In genomic region chr8:13117096-13117495, GRCm38 (mm10) we compare ENCODE assay signal across 18 mouse cellular contexts. TPM values are rescaled to one million over a fixed set of nuclear protein-coding genes. Genes with fewer than 3 reads are reported as not detected.
A peak's percentile ranks its signal among the peaks of the same experiment; 100 is the strongest.
DNase-seq lines count a peak whose midpoint lies in the region; ATAC-seq and TF ChIP-seq lines count a peak whose summit lies in the region.
"Had no signal": no experiment of that assay in that cellular context is flagged by ENCODE, and none has a peak within 500 bp of the region (broad histone marks: within the 10 kb centered on the region; RNA-seq: fewer than 3 reads in every experiment).

No protein-coding gene starts in this region.

- H3K36me3 ChIP-seq in lung, postnatal 0 days (ENCODE audit: insufficient read depth, low read length): 0 out of 2 replicates have a peak, but pooled peaks cover 5% of the 10 kb centered on the region

- peak; percentile 82 to 92 for DNase-seq in adrenal gland, adult (ENCODE audit: inconsistent age in 2 of 2, low spot score in 1 of 2)
- no peak for DNase-seq in adrenal gland, postnatal 4 days (ENCODE audit: low spot score in 2 of 2)
- peak; percentile 48 for DNase-seq in 416B (ENCODE audit: low read depth)
- peak; percentile 80 for DNase-seq in adrenal gland, adult 8-10 months
- peak; percentile 85 to 86 for DNase-seq in adrenal gland, postnatal 36 days
- DNase-seq in lung, postnatal 0 days (ENCODE audit: low spot score): no peak
- DNase-seq in left cerebral cortex, adult 11 months (ENCODE audit: low spot score): no peak
- DNase-seq: cerebellum, adult 8-10 months; gastrocnemius, postnatal 10 days; heart, adult 18-20 months; heart, postnatal 10 days; heart, postnatal 4 days had no signal

- no peak for ATAC-seq in lung, postnatal 0 days
- ATAC-seq: forebrain, embryonic 16.5 days; intestine, embryonic 15.5 days had no signal

- WGBS in lung, postnatal 0 days: 96% methylated on average over 2 of the region's 2 CpGs

- H3K27me3 ChIP-seq in lung, postnatal 0 days (replicated peaks; ENCODE audit: insufficient read depth, low read length): no peaks in the 10 kb centered on the region
- H3K27me3 ChIP-seq: embryonic facial prominence, embryonic 13.5 days; forebrain, embryonic 12.5 days; hindbrain, embryonic 12.5 days; intestine, embryonic 15.5 days had no signal

- H3K9me3 ChIP-seq in lung, postnatal 0 days (ENCODE audit: low read length): no peaks in the 10 kb centered on the region
- H3K9me3 ChIP-seq: embryonic facial prominence, embryonic 13.5 days; forebrain, embryonic 12.5 days; heart, embryonic 10.5 days; hindbrain, embryonic 12.5 days; intestine, embryonic 15.5 days had no signal

- no peak overlapping the region for H3K9ac ChIP-seq in lung, postnatal 0 days (replicated peaks; ENCODE audit: low read depth)
- H3K9ac ChIP-seq: embryonic facial prominence, embryonic 13.5 days; forebrain, embryonic 12.5 days; hindbrain, embryonic 12.5 days; intestine, embryonic 15.5 days had no signal

- TF ChIP-seq EP300 in lung, postnatal 0 days (IDR thresholded peaks at IDR 0.05): no peak

- no peak for TF ChIP-seq CTCF in lung, postnatal 0 days (IDR thresholded peaks at IDR 0.05)

- H3K27ac ChIP-seq in lung, postnatal 0 days (ENCODE audit: low read length): no peak overlapping the region
- H3K27ac ChIP-seq: embryonic facial prominence, embryonic 13.5 days; forebrain, embryonic 12.5 days; heart, embryonic 10.5 days; hindbrain, embryonic 12.5 days; intestine, embryonic 15.5 days had no signal

- no peaks in the 10 kb centered on the region for H3K4me1 ChIP-seq in lung, postnatal 0 days (ENCODE audit: insufficient read depth, low read depth, low read length)
- H3K4me1 ChIP-seq: embryonic facial prominence, embryonic 13.5 days; forebrain, embryonic 12.5 days; hindbrain, embryonic 12.5 days; intestine, embryonic 15.5 days had no signal

- no peak overlapping the region for H3K4me3 ChIP-seq in lung, postnatal 0 days (ENCODE audit: low read depth, low read length)
- H3K4me3 ChIP-seq: embryonic facial prominence, embryonic 13.5 days; forebrain, embryonic 12.5 days; heart, embryonic 10.5 days; hindbrain, embryonic 12.5 days; intestine, embryonic 15.5 days had no signal

- no peak overlapping the region for H3K4me2 ChIP-seq in lung, postnatal 0 days (replicated peaks; ENCODE audit: low read depth, low read length)
- H3K4me2 ChIP-seq: embryonic facial prominence, embryonic 13.5 days; forebrain, embryonic 12.5 days; hindbrain, embryonic 12.5 days; intestine, embryonic 15.5 days had no signal

RNA-seq across cellular contexts. Expression of gene Cul4a, which starts 11.7 kb away (rescaled TPM):
- total RNA-seq in adrenal gland, postnatal 4 days (2021): 100 to 1,000 TPM; 135 to 137 TPM
- total RNA-seq in adrenal gland, adult 8-10 months (2022): 100 to 1,000 TPM; 160 to 191 (median 169) TPM
- total RNA-seq in adrenal gland, postnatal 36 days (2021): 100 to 1,000 TPM; 108 to 166 TPM
- polyA plus RNA-seq in lung, postnatal 0 days (2015; fragmentation: Nextera tagmentation; extraction: Ambion mirVana): 59.5 and 61.2 TPM in 2 replicates

RNA-seq across cellular contexts. Expression of gene Pcid2, which starts 11.8 kb away (rescaled TPM):
- 10 to 100 TPM; 26.9 to 28.7 TPM for total RNA-seq in adrenal gland, postnatal 4 days (2021)
- 10 to 100 TPM; 24.1 to 33.3 (median 28.1) TPM for total RNA-seq in adrenal gland, adult 8-10 months (2022)
- total RNA-seq in adrenal gland, postnatal 36 days (2021): 10 to 100 TPM; 21.6 to 23.1 TPM
- 17.5 and 18.0 TPM in 2 replicates for polyA plus RNA-seq in lung, postnatal 0 days (2015; fragmentation: Nextera tagmentation; extraction: Ambion mirVana)

RNA-seq across cellular contexts. Expression of gene Lamp1, which starts 41.9 kb away (rescaled TPM):
- total RNA-seq in adrenal gland, postnatal 4 days (2021): 100 to 1,000 TPM; 311 to 322 TPM
- 100 to 1,000 TPM; 434 to 557 (median 482) TPM for total RNA-seq in adrenal gland, adult 8-10 months (2022)
- 100 to 1,000 TPM; 442 to 454 TPM for total RNA-seq in adrenal gland, postnatal 36 days (2021)
- 508 and 522 TPM in 2 replicates for polyA plus RNA-seq in lung, postnatal 0 days (2015; fragmentation: Nextera tagmentation; extraction: Ambion mirVana)

RNA-seq across cellular contexts. Expression of gene Proz, which starts 56.4 kb away (rescaled TPM):
- total RNA-seq in adrenal gland, postnatal 4 days (2021): 10 to 100 TPM in 1 of 2 experiments, 1 to 10 TPM in 1; 1.1 to 17.4 TPM
- total RNA-seq in adrenal gland, adult 8-10 months (2022): under 1 TPM in 1 of 4 experiments, not detected in 3; 0.35 TPM
- not detected for total RNA-seq in adrenal gland, postnatal 36 days (2021)
- 0.87 and 1.2 TPM in 2 replicates for polyA plus RNA-seq in lung, postnatal 0 days (2015; fragmentation: Nextera tagmentation; extraction: Ambion mirVana)
- total RNA-seq: heart, adult 18-20 months; heart, postnatal 10 days; heart, postnatal 4 days had no signal

Comparison
In these comparisons a context has a peak if more than half of its experiments do, and no peak if none do; other contexts are left out.
1. DNase-seq: peak in adrenal gland, adult (2 of 2), 416B (single experiment), adrenal gland, adult 8-10 months (single experiment) and adrenal gland, postnatal 36 days (2 of 2); none in adrenal gland, postnatal 4 days (0 of 2), lung, postnatal 0 days (single experiment) and left cerebral cortex, adult 11 months (single experiment).